Mouse (Mus musculus) ovary, adult 18-20 months (tissue): ENCODE data around the gene Enox1.
"Not testable (repeated sequence)": the region's sequence is repeated elsewhere in the genome, so short reads cannot be mapped to it uniquely, and the experiment has no call there.

Experiments
- DNase-seq: peaks from one replicate; pipeline ENCODE4 v3.0.0; 2022; ENCODE audit warnings: low spot score, mixed read lengths

Gene Enox1

GRCm38 (mm10) chr14:77156222-77156910, at the start of gene Enox1:
Enox1 (plus strand) TSS chr14:77156763.
- DNase-seq = peak; percentile 24

GRCm38 (mm10) chr14:77110622-77111021, 45.9 kb upstream of the Enox1 start:
- DNase-seq = not testable (repeated sequence)

- no peak for DNase-seq
Measured at GRCm38 (mm10) chr14:77130612-77131011, 26.0 kb upstream of the Enox1 start.

- no peak for DNase-seq
Measured at GRCm38 (mm10) chr14:77136936-77137335, 19.6 kb upstream of the Enox1 start.

GRCm38 (mm10) chr14:77141324-77142282, 15.0 kb upstream of the Enox1 start:
- DNase-seq = no peak

- no peak for DNase-seq
Measured at GRCm38 (mm10) chr14:77145103-77145502, 11.5 kb upstream of the Enox1 start.

- no peak for DNase-seq
Measured at GRCm38 (mm10) chr14:77147635-77148034, 8.9 kb upstream of the Enox1 start.

- DNase-seq = no peak
Measured at GRCm38 (mm10) chr14:77150556-77150955, 6.0 kb upstream of the Enox1 start.

GRCm38 (mm10) chr14:77151431-77151830, 5.1 kb upstream of the Enox1 start:
- DNase-seq = no peak

- DNase-seq = peak; percentile 3
Measured at GRCm38 (mm10) chr14:77156911-77157504, 445 bp downstream of the Enox1 start.

GRCm38 (mm10) chr14:77157505-77157911, 945 bp downstream of the Enox1 start:
- peak; percentile 59 for DNase-seq

GRCm38 (mm10) chr14:77159397-77159796, 2.8 kb downstream of the Enox1 start:
- no peak for DNase-seq

GRCm38 (mm10) chr14:77162496-77162895, 5.9 kb downstream of the Enox1 start:
- DNase-seq = no peak

GRCm38 (mm10) chr14:77164396-77164795, 7.8 kb downstream of the Enox1 start:
- no peak for DNase-seq

GRCm38 (mm10) chr14:77168161-77168560, 11.6 kb downstream of the Enox1 start:
- no peak for DNase-seq

- DNase-seq = no peak
Measured at GRCm38 (mm10) chr14:77174491-77174890, 17.9 kb downstream of the Enox1 start.

- no peak for DNase-seq
Measured at GRCm38 (mm10) chr14:77174931-77175330, 18.4 kb downstream of the Enox1 start.

- DNase-seq = no peak
Measured at GRCm38 (mm10) chr14:77180241-77180640, 23.7 kb downstream of the Enox1 start.

- no peak for DNase-seq
Measured at GRCm38 (mm10) chr14:77180753-77181374, 24.3 kb downstream of the Enox1 start.

GRCm38 (mm10) chr14:77183491-77183890, 26.9 kb downstream of the Enox1 start:
- no peak for DNase-seq

- no peak for DNase-seq
Measured at GRCm38 (mm10) chr14:77190158-77190557, 33.6 kb downstream of the Enox1 start.
